Comparison of ENCODE assay signal across 10 mouse cellular contexts in genomic region chr15:73934236-73935195, GRCm38 (mm10).
"Had no signal": no experiment of that assay in that cellular context is flagged by ENCODE, and none has a peak within 500 bp of the region (broad histone marks: within the 10 kb centered on the region; RNA-seq: fewer than 3 reads in every experiment).

No protein-coding gene starts in this region.

- ATAC-seq: liver, postnatal 0 days had no signal

- DNase-seq: kidney, adult 2 months; kidney, postnatal 10 days; kidney, postnatal 36 days; layer of hippocampus, postnatal 36 days; liver, postnatal 0 days; lung, postnatal 14 days; right cerebral cortex, postnatal 25 days; thymus, adult 2 months; thymus, postnatal 14 days; thymus, postnatal 4 days had no signal
